Mouse (Mus musculus): Measurements from ENCODE around the gene Kl.

Gene Kl

GRCm38 (mm10) chr5:150962756-150963155 is 10.3 kb downstream of the Kl start:
- no peak for DNase-seq (ENCODE audit: low spot score)

GRCm38 (mm10) chr5:150967925-150968324 is 15.5 kb downstream of the Kl start:
- DNase-seq (ENCODE audit: low spot score), result no peak

GRCm38 (mm10) chr5:150970551-150970950 is 18.1 kb downstream of the Kl start:
- no peak for DNase-seq (ENCODE audit: low spot score)

- no peak for DNase-seq (ENCODE audit: low spot score)
Measured at GRCm38 (mm10) chr5:150971126-150971525, 18.7 kb downstream of the Kl start.

- no peak for DNase-seq (ENCODE audit: low spot score)
Measured at GRCm38 (mm10) chr5:150974226-150974625, 21.8 kb downstream of the Kl start.

- DNase-seq (ENCODE audit: low spot score), result no peak
Measured at GRCm38 (mm10) chr5:150977383-150977958, 25.1 kb downstream of the Kl start.

- no peak for DNase-seq (ENCODE audit: low spot score)
Measured at GRCm38 (mm10) chr5:150979341-150980136, 27.1 kb downstream of the Kl start.

GRCm38 (mm10) chr5:150982082-150982481 is 29.7 kb downstream of the Kl start:
- DNase-seq (ENCODE audit: low spot score), result no peak

GRCm38 (mm10) chr5:150994096-150994495 is 41.7 kb downstream of the Kl start:
- no peak for DNase-seq (ENCODE audit: low spot score)

GRCm38 (mm10) chr5:150996586-150996985 is 44.2 kb downstream of the Kl start:
- DNase-seq (ENCODE audit: low spot score), result no peak

- DNase-seq (ENCODE audit: low spot score), result no peak
Measured at GRCm38 (mm10) chr5:151001111-151001510, 48.7 kb downstream of the Kl start.

GRCm38 (mm10) chr5:151002051-151002450 is 49.6 kb downstream of the Kl start:
- DNase-seq (ENCODE audit: low spot score), result no peak

GRCm38 (mm10) chr5:151004216-151004755 is 51.9 kb downstream of the Kl start:
- DNase-seq (ENCODE audit: low spot score), result no peak

GRCm38 (mm10) chr5:151018450-151018849 is 66.0 kb downstream of the Kl start:
- no peak for DNase-seq (ENCODE audit: low spot score)

- DNase-seq (ENCODE audit: low spot score), result no peak
Measured at GRCm38 (mm10) chr5:151018959-151019358, 66.6 kb downstream of the Kl start.

GRCm38 (mm10) chr5:151020031-151020820 is 67.8 kb downstream of the Kl start:
- no peak for DNase-seq (ENCODE audit: low spot score)

- no peak for DNase-seq (ENCODE audit: low spot score)
Measured at GRCm38 (mm10) chr5:151020831-151021230, 68.4 kb downstream of the Kl start.

GRCm38 (mm10) chr5:151022026-151022425 is 69.6 kb downstream of the Kl start:
- no peak for DNase-seq (ENCODE audit: low spot score)

GRCm38 (mm10) chr5:151022939-151023338 is 70.5 kb downstream of the Kl start:
- no peak for DNase-seq (ENCODE audit: low spot score)

- DNase-seq (ENCODE audit: low spot score), result no peak
Measured at GRCm38 (mm10) chr5:151023461-151023860, 71.1 kb downstream of the Kl start.

GRCm38 (mm10) chr5:151024483-151024882 is 72.1 kb downstream of the Kl start:
- no peak for DNase-seq (ENCODE audit: low spot score)

- no peak for DNase-seq (ENCODE audit: low spot score)
Measured at GRCm38 (mm10) chr5:151026069-151026468, 73.7 kb downstream of the Kl start.

GRCm38 (mm10) chr5:151027171-151027570 is 74.8 kb downstream of the Kl start:
- no peak for DNase-seq (ENCODE audit: low spot score)
